Mouse (Mus musculus) lung, adult 2 months (tissue): ENCODE data around the gene Slco4a1.

Experiments
- CTCF ChIP-seq: fragments of 200-500 bp; IDR thresholded peaks from 2 replicates; pipeline ENCODE4 v1.5.1; 2011; ENCODE audit warnings: mild to moderate bottlenecking, low read length, control low read depth; ENCODE audit not compliant: insufficient read depth
- POLR2A ChIP-seq: fragments of 200-500 bp; IDR thresholded peaks from 2 replicates; pipeline ENCODE4 v1.6.1; 2011; ENCODE audit warnings: low read depth, mild to moderate bottlenecking, control low read depth, low read length, borderline replicate concordance; ENCODE audit errors: extremely low read depth

GRCm38 (mm10) chr2:180433350-180433749 lies 22.7 kb upstream of the Slco4a1 start:
- no peak for TF ChIP-seq POLR2A
- TF ChIP-seq CTCF = no peak
